Mouse (Mus musculus) kidney, adult 2 months (tissue): Measurements from ENCODE around the gene Madcam1.

Experiments
- CTCF ChIP-seq: fragments of 200-500 bp; conservative IDR thresholded peaks from 2 replicates; pipeline ENCODE4 v1.5.1; 2011; ENCODE audit warnings: low read depth, mild to moderate bottlenecking, control low read depth, low read length, moderate library complexity, mixed read lengths; ENCODE audit not compliant: insufficient read depth, insufficient read length
- POLR2A ChIP-seq: fragments of 200-500 bp; IDR thresholded peaks from one replicate; pipeline ENCODE4 v1.6.1; 2011; ENCODE audit warnings: low read depth, low read length, control low read depth

DNA sequence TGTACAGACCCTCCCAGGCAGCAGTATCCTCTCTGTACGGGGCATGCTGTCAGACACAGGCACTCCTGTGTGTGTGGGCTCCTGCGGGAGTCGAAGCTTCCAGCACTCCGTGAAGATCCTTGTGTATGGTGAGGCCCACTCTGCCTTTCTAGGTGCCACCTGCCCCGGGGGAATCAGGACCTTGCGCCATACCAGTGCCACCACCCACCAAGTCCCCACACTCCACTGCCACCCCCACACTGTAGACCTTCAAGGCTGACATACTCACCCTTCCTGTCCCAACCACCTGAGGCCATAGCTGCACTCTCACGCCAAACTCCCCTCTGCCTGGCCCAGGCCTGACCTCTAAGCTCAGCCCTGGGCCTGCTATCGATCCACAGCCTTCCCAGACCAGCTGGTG is 692 bp downstream of the Madcam1 start:
- TF ChIP-seq POLR2A (no peak), CTCF (no peak)
